Mouse (Mus musculus): ENCODE measurements around the gene Aprt.

- TF ChIP-seq POLR2A (IDR thresholded peaks at IDR 0.05; ENCODE audit: borderline replicate concordance, extremely low read depth, low read depth, low read length): no peak
- no peak for TF ChIP-seq CTCF (IDR thresholded peaks at IDR 0.05; ENCODE audit: insufficient read depth, low read length)
Measured at GRCm38 (mm10) chr8:122580926-122581325, 4.2 kb upstream of the Aprt start.
